Mouse (Mus musculus): ENCODE measurements at regions not wholly inside any gene's neighbourhood (a gene's known extent, or its start where the extent isn't known, plus 50 kb on each side); places are given as distances from the start of the nearest gene placed in this dataset.

DNA sequence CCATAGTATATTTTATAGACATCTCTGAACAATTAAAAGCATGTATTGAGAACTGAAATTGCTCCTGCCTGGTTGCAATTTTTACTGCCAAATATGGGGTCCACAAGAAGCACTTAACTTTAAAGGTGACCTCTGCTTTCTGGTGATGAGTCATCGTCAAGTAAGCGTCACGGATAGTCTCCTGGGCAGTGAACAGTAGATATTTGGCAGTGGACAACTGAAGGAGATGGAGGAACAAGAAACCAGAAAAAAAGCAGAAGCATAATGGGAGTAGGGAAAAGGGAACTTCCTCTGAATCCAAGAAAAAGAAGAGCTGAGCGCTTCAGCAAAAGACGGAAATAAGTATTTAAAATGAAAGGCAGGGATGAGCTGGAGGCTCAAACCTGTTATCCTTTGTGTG lies 199.3 kb downstream of the Sox4 start:
- DNase-seq (ENCODE audit: low spot score) = no peak

DNA sequence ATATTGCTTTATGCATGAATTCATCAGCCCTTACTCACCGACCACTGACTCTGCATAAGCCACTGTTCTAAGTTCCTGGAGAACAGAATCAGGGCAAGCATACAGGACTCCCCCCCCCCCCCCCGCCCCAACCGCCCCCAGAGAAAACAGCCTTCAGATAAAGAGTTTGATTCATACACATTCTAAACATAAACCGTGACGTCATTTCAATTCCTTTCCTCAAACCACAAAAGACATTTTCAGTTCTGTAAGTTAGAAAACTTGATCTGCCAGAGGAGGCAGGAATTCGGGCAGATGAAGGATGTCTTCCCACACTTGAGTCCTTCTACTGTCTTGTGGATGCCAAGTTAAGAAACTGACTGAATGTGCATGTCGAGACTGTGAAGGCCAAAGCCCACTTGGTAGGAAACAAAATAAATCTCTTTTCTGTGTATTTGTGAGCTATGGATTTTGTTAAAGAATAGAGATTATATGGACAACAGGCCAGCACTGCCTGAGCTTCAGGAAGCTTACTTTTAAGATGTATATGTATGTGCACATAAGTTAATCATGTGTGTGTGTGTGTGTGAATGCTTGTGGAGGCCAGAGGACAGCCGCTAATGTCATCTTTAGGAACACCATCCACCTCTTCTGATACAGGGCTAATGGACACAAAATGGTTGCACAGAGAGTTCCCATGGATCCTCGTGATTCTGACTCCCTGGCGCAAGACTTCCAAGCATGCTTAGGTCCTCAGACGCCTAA lies 202.4 kb downstream of the Sox4 start:
- DNase-seq (ENCODE audit: low spot score) = no peak

DNA sequence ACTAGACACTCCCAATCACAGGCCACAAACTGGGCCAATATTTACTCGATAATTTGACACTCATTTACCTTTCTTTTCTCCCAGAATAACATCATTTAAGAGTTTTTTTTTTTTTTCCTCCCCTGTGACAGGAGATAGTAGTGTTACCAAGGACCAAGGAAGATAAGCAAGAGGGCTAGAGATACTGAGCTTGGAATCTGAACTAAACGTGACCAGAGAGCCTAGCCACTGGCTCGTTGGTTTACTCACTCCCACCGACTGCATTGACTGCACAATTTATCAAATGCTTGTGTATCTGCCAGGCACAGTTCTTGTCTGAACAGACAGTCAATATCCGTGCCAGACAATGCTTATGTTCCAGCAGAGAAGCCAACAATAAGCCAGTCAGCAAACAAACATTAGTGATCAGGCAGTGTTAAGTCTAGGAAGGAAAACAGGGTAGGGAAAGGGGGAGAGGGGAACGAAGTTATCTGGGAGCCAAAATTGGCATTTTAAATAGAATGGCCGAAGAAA lies 213.3 kb downstream of the Sox4 start:
- DNase-seq (ENCODE audit: low spot score) = no peak

DNA sequence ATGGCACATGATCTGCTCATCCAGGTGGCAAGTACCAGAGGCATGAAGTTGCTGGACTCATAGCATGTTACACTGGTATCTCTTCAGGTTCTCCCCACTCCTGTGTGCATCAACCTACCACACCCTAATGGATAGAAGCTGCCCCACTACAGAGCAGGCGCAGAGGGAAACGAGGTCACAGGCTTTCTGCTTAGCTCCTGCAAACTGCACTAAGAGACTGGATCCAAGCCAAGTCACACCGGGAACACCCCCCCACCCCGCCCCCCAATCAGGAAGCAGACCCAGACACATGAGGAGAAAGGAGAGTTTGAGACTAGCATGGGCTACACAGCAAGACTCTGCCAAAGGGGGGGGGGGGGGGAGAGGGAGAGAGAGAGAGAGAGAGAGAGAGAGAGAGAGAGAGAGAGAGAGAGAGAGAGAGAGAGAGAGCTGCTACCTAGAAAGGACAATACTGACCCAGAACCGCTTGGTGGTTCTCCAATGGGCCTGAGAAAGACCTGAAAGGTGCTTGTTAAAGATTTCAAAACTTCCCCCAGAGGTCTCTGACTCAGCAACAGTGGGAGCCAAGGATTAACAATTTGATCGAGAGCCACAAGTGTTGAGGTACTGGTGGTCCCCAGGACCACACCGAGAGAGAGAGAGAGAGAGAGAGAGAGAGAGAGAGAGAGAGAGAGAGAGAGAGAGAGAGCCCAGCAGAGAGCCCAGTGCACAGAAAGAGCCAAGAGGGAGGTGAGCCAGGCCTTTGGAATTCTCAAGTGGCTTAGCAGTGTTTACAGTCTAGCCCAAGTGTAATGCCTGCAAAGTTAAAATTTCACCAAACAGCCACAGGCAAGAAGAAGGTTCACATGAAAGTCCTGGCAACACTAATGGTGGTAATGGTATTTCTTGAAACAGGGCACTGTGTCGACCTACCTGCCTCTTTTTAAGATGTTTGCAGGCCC lies 215.1 kb downstream of the Sox4 start:
- peak; percentile 71 for DNase-seq (ENCODE audit: low spot score)

DNA sequence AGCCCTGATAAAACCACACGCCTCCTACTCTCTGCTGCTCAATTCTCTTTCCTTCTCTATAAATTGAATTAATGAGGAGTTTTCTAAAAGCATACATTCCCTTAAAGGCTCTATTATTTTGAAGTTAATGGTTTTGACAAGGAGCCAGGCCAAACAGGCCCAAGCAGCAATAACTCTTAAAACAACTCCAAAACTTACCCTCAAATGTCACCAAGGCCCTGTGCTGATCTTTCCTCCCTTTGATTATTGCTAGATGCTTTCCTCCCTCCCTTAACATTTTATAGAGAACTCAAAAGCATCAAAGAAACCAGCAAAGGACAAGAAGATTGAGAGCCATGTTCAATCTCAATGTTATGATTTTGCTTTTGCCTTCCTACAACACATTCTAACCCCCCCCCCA lies 221.0 kb downstream of the Sox4 start:
- DNase-seq (ENCODE audit: low spot score) = no peak

DNA sequence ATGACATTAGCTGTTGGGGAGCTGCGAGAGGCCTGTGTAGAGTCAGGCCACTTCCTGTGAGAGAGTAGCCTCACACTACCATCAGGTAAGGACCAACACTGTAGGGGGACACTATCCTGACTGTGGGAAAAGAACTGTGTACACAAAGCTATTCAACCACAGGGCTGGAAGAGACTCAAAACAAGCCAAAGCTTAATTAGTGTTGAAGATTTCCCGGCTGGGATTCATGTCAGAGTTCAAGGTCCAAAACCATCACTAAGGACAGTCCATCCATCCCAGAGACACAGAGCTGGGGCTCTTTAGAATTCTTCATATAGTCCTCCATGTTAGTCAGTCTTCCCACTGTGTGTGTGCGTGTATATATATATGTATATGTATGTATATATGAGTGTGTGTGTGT lies 221.5 kb downstream of the Sox4 start:
- no peak for DNase-seq (ENCODE audit: low spot score)

DNA sequence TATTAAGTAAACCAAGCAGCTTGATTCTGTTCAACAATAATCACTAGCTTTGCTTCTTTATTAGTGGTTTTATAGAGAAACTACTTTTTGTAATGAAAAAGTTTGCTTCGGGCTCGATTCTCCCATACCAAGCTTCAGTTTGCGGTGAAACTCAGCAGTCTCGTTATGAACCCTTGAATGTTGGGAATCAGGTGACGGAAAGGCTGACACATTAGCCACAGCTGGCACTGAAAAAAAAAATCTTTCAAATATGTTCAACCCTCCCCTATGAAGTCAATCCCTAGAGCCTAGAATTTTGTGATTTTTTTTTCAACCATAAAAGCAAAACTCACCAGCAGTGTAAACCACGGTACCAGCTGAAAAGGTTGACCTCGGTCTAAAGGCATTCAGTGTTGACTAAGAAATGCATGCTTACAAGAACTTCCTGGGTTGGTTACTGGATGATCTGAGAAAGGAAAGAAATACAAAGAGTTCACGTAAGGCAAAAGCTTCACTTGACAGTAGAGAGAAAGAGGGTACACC lies 223.4 kb downstream of the Sox4 start:
- DNase-seq (ENCODE audit: low spot score) = no peak

DNA sequence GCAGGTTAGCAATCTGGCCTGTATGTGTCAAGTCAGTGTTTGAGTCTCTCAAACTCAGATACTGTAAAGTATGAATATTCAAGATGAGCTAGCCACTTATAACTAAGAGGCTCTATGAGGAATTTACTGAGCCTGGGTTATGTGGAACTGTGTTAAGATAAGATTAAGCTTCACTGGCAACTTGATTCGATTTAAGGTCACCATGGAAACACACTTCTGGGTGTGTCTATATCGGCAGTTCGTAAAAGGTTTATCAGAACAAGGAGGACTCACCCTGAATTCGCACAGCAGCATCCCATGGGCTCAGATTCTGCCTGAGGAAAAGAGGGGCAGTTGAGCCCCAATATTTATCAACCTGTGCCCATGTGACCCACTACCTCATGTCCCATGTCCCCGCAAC lies 224.7 kb downstream of the Sox4 start:
- DNase-seq (ENCODE audit: low spot score) = no peak

DNA sequence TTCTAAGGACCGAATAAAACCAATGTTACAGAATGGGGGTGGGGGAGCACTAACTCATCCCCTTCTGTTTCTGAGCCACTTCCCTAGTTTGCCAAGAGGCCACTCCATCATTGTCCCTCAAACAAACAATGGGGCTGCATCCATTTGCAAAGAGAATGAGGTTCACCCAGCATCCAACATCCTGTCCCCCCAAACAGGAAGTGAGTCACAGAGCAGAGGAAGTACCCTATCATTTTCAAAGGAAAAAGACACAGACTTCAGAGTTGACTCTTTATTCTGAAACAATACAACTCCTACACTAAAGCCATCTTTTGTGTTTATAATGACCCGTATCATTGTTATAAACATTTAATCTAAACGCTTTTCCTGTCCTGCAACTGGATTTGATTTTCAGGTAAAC lies 229.2 kb downstream of the Sox4 start:
- peak; percentile 69 for DNase-seq (ENCODE audit: low spot score)

DNA sequence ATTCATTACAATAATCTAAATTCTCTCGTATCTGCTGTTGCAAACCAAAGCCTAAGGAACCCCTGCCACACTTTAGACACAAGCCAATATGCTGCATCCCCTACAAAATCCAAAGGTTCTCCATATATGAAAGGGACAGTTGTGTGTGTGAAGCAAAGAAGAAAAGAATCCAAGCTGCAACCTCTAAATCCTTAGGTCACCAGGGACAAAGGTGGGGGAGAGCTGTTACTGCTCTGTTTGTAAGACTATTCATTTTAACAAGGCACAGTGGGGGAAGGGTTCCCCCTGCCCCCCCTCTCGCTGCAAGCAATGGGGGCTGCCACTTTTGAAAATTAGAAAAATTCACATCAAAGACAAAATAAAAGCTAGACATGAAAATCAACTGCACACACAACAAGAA lies 231.4 kb downstream of the Sox4 start:
- no peak for DNase-seq (ENCODE audit: low spot score)

DNA sequence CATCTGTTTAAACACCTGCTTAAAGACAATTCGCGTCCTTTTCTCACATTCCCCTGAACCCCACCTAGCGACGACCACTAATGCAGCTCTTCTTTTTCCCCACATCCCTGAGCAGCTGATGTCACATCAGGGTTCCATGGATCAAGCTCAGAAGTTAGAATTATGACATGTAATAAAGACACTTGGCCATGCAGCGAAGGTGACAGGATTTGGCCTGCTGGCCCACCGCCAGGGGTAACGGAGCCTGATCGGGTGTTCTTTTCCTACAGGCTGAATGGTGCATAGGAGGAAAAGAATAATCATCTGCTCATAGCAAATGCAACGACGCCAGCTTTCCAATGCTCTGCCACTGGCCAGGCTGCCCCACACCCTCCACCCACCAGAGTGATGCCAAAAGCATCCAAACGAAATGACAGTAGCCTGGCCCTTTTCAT lies 231.9 kb downstream of the Sox4 start:
- no peak for DNase-seq (ENCODE audit: low spot score)

DNA sequence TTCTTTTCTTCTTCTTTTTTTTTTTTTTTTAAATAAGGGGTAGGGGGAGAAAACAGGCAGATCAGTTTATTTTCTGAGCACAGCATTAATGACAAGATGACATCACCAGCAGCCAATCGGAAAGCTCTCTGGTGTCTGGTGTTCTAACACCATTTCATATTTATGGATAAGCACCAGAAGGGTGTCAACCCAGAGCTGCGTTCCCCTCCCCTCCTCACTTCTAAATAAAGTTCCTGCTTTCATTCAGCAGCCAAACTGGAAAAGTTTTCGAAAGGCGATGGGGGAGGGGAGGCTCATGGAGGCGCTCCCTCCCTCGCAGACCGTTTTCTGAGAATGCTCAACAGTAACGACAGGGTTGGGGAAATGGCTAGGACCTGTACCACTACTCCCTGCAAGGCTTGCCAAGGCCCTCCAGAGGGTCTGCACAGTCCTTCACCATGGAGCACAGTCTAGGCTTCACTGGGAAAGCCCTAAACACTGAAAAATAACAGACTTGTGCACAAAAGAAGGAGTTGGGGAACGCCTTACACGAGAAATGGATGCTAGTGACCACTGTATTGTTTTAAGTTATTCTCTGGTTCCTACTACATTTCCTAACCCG lies 232.8 kb downstream of the Sox4 start:
- DNase-seq (ENCODE audit: low spot score) = no peak

DNA sequence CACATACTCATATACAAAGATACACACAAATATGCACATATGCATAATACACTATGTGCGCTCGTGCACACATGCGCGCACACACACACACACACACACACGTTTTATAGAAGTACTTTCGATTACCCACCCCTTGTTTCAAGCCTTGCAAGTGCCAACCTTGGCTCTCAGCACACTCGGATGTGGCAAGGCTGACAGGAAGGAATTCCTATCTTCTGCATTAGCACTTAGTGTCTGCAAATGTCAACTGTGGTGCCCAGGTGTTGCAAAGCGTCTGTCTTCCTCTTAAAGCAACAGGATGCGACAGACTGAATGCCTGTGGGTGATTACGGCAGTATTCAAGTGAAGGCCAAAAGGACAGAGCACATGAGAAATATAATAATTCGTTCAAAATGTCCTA lies 233.3 kb downstream of the Sox4 start:
- DNase-seq (ENCODE audit: low spot score) = no peak

DNA sequence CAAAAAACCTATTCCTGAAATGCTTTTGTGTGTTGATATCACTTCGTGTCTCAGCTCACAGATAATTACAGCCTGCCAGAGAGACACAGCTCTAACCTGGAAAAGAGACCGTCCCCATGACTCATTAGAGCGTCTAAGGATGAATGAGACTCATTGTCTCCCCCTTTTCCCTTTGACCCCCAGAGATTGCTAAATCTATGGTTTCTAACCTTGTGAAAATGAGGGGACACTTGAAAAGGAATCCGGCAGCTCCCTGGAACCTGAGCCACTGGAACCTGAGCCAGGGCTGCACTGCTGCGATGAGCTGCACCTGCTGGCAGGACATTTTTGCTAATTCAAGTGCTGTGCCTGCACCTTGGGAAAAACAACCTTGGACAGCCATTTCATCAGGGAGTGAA lies 234.6 kb downstream of the Sox4 start:
- DNase-seq (ENCODE audit: low spot score) = no peak

DNA sequence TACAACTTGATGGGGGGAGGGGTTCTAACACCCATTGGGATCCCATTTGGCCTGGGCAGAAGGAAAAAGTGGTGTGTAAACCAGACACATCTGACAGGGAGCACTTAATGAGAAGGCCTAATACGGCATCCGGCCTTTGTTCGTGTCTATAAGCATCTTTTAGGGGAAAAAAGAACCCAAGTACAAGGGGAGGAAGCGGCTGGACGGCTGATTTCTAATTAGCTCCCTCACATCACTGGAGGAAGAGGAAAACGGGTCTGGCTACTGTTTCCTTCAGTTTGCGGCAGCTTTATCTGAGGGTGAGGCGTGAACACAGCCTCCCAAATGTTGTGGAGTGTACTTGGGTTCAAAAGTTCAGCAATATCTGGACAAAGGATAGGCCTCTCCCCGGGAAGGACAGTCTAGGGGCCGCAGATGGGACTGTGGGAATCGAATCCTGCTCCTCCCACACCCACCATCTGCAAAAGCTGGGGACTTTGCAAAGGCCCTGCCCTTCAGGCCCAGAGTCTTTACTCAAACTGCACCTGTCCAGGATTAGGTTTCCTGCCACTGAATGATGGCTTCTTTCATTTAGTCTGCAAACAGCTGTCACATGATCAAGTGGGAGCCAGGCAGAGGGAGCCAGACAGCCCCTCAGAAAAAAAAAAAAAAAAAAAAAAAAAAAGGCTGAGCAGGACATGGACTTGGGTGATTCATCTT lies 235.2 kb downstream of the Sox4 start:
- peak; percentile 27 for DNase-seq (ENCODE audit: low spot score)

DNA sequence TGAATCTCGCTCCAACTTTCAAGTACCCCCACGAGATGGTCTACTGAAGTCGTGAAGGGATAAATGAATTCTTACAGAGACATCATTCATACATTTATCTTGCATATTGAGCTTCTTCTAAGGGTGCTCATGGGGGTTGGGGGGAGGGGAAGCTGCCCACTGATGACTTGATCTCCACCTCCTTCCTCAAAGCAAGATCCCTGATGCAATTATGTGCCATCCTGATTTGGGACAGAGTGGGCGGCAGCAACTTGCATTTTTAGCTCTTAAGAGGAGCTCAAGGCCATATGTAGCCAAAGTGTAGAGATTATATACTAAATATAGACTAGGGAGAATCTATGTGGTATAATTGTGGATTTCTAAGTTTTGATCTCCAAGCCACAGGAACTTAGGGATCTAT lies 236.1 kb downstream of the Sox4 start:
- DNase-seq (ENCODE audit: low spot score) = no peak

DNA sequence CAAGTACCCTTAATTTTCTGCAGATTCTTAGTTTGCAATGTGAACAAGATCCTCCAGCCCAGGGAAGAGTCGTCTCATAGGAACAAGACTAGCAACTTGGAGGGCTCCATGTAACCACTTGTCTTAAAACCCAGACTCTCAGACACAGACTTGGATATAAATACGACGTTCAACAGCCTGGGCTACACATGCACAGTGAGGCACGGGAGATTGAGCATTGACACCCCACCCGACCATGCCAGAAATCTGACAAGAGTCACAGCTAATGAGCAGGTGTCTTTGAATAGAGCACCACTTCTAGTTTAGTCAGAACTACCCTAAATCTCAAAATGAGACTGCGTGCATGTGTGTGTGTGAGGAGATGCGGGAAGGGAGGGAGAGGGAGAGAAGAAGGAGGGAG lies 243.5 kb downstream of the Sox4 start:
- no peak for DNase-seq (ENCODE audit: low spot score)

DNA sequence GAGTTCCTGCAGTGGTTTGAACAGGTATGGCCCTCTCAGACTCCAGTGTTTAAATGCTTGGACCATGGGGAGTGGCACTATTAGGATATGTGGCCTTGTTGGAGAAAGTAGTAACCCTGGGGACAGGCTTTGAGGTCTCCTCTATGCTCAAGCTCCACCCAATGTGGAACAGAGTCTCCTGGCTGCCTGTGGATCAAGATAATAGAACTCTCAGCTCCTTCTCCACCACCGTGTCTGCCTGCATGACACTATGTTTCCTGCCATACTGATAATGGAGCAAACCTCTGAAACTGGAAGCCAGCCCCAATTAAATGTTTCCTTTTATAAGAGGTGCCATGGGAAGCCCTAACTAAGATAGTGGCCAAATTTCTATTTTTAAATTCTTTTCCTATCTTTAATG lies 252.2 kb downstream of the Sox4 start:
- DNase-seq (ENCODE audit: low spot score) = no peak

DNA sequence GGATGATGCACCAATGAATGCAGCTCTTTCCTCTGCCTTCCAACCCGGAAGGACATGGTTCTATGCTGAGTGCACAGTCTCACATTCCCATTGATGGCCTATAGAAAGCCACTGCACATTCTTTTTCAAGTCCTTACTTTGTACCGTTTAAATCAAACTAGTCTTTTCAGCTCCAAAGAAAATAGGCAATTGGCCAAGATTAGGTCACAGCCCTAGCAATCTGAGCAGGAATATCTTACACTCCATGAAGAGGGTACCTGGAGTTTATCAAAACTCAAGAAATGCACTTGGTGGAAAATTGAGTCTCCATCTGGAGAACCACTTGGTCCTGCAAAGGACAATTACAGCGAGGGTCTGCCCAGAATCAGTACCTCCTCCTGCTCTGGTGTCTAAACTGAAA lies 253.4 kb downstream of the Sox4 start:
- DNase-seq (ENCODE audit: low spot score) = no peak

DNA sequence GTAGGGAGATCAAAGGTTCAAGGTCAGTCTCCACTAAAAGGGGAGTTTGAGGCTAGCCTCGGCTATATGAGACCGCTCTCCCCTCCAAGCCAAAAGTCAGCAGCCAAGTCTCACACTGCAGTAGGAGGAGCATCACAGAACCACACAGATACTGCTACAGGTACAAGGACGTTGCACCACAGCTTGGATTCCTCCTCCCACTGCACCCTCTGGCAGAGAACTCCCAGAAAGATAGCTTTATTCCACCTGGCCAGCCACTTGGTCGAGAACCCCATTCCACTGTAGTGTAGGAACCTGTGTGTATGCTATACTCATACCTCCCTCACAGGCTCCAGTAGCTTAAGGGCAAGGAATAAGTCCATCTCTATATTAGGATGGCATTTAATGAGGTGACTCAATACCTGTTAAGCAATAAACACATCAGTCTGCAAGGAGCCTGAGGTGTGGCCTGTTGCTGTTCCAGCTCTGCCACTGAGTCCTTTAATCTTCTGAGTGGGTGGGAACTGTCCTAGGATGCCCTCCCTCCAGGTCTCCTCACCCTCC lies 254.0 kb downstream of the Sox4 start:
- DNase-seq (ENCODE audit: low spot score) = no peak

DNA sequence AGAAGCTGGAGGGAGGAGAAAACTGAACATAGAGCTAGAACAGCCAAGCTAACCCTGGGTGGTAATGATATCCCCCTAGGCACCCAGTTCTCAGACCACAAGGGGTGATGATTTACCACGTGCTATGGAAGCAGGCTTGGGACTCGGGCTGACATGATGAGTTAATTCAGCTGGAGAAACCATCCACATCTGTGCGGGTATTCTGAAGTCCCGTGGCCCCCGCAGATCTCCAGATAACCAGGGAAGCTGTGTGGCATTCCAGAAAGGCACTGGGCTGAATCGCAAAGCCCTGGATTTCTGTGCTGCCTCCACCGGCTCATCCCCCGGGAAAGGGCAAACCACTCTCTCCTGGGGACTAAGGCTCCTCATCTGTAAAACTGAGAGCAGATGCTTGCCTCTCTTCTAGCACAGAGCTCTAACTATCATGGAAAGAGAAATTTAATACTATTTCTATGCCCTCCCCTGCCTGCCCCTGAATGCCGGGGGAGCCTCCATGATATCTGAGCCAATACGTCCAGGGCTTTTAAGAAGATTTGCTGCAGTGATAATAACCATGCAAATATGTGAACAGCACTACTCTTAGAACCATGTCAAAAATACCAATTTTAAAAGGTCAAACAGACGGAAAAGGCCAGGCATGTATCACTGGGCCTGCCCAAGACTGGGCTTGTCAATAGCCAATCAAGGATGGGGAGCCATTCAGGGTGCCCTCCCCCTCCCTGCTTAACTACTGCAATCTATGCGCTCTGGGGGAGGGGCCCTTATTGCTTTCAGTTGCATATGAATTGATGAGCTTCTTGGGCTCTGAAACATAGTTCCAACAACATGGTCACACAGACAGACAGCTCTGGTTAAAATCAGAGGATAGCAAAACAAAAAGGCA lies 255.5 kb downstream of the Sox4 start:
- no peak for DNase-seq (ENCODE audit: low spot score)

All from lung, postnatal 25 days (tissue).